Mouse (Mus musculus) embryo, embryonic 9.5 days (tissue): ENCODE results near the gene Matn4.
"Not testable (repeated sequence)": the region's sequence is repeated elsewhere in the genome, so short reads cannot be mapped to it uniquely, and the experiment has no call there.

Experiments used
- DNase-seq: peaks from one replicate; pipeline ENCODE4 v3.0.0-alpha.2; 2017; ENCODE audit errors: extremely low spot score

Gene Matn4

GRCm38 (mm10) chr2:164371371-164371770 lies 33.6 kb downstream of the Matn4 start:
- no peak for DNase-seq

GRCm38 (mm10) chr2:164368620-164369105 lies 36.3 kb downstream of the Matn4 start:
- no peak for DNase-seq

- DNase-seq: no peak
Observed at GRCm38 (mm10) chr2:164366947-164367346, 38.0 kb downstream of the Matn4 start.

- no peak for DNase-seq
Observed at GRCm38 (mm10) chr2:164360974-164361657, 43.8 kb downstream of the Matn4 start.

GRCm38 (mm10) chr2:164359668-164360067 lies 45.3 kb downstream of the Matn4 start:
- no peak for DNase-seq

GRCm38 (mm10) chr2:164359031-164359430 lies 45.9 kb downstream of the Matn4 start:
- DNase-seq: no peak

GRCm38 (mm10) chr2:164358373-164358772 lies 46.6 kb downstream of the Matn4 start:
- no peak for DNase-seq

GRCm38 (mm10) chr2:164356177-164356967 lies 48.6 kb downstream of the Matn4 start:
- DNase-seq: no peak

- no peak for DNase-seq
Observed at GRCm38 (mm10) chr2:164353356-164353755, 51.6 kb downstream of the Matn4 start.

- no peak for DNase-seq
Observed at GRCm38 (mm10) chr2:164352697-164353096, 52.3 kb downstream of the Matn4 start.

- peak; percentile 40 for DNase-seq
Observed at GRCm38 (mm10) chr2:164348980-164349379, 56.0 kb downstream of the Matn4 start.

GRCm38 (mm10) chr2:164347697-164348096 lies 57.3 kb downstream of the Matn4 start:
- not testable (repeated sequence) for DNase-seq

GRCm38 (mm10) chr2:164343732-164344131 lies 61.2 kb downstream of the Matn4 start:
- not testable (repeated sequence) for DNase-seq
